Mouse (Mus musculus): ENCODE measurements around the gene Arap2.
"Not testable (repeated sequence)": the region's sequence is repeated elsewhere in the genome, so short reads cannot be mapped to it uniquely, and the experiment has no call there.

The Arap2 gene

GRCm38 (mm10) chr5:62739451-62740415, 26.2 kb downstream of the Arap2 start:
- DNase-seq: no peak

DNA sequence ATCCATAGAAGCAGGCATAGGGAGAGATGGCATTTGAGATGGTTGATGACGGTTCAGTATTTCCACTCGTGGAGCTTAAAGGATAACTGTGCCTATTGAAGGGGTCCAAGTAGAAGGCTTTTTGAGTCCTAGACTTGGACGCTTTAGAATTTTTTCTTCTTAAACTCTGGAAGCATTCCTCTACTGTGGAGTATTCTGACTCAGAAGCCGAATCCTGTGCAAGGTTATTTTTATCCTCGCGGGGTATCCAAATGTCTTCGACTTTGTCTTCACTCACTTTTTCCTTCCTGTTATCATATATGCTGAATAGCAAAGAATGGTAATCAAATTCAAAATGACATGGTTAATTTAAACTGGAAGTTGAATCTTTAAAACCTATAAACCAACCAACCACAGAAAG, 35.4 kb downstream of the Arap2 start:
- not testable (repeated sequence) for DNase-seq

DNA sequence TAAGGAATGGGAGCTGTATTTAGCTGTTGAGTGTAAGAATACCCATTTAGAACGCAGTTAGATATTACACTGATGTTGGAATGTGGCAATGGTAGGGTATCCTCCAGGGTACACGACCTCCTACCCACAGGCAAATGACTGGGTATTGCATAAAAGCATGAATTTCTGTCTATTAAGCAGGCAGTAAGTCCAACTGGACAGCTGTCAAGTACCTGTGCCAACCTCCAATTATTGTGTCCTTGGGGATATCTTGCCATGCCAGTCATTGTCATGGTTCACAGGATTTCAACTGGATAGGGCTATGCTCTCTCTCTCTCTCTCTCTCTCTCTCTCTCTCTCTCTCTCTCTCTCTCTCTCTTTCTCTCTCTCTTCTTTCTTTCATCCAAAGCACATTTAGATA, 40.4 kb downstream of the Arap2 start:
- DNase-seq: no peak

DNA sequence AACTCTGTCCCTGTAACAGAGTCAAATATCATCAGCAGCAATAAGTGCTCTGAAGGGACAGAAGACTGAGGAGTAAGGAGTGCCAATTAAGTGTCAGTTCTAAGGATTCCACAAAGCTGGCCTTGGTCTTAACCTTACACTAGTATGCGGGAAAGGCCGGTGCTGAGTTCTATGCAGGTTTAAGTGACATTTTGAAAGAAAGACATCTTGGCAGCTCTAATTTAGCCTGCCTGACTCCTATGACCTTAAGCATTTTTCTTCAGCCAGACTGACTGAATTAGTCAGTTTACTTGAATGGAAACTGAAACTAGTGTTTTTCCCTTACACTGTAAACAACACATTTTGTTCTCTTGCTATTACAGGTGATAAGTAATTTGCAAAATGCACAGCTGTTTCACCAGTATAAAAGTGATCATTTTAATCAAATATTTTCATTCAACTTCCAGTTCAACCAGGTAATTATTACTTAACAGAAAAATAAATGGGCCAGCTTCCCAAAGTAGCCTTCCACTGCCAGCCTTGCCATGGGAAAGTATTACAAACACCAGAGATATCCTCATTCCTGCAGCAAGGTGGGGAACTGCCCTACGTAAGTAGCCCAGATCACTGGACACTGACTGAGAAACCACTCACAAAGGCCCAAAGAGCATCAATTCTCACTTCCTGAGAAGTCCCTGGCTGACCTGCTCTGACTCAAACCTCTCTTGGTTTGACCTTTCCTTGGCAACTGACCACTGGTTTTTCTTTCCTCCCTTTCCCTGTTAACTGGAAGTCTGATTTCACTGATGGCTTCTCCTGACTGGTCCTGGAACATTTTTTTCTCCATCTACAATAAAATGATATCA, 42.5 kb downstream of the Arap2 start:
- DNase-seq: no peak

GRCm38 (mm10) chr5:62716468-62716867, 49.5 kb downstream of the Arap2 start:
- DNase-seq: no peak

DNA sequence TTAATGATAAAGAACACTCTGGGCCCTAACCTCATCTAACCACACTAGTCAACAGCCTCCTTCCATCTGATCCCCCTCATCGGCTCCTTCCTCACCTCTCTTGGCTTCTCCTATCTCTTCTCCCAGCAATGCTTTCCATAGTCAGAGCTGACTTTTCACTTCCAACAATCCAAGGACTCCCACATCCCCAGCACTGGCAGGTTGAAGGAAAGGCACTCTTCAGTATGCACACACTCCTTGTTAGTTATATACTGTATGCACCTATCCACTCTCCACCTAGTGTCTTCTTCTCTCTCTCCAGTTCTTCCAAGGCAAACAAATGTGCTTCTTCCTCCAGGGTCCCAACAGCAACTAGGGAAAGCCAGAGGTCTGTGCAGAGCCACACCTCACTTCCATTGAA, 50.0 kb downstream of the Arap2 start:
- DNase-seq: no peak

DNA sequence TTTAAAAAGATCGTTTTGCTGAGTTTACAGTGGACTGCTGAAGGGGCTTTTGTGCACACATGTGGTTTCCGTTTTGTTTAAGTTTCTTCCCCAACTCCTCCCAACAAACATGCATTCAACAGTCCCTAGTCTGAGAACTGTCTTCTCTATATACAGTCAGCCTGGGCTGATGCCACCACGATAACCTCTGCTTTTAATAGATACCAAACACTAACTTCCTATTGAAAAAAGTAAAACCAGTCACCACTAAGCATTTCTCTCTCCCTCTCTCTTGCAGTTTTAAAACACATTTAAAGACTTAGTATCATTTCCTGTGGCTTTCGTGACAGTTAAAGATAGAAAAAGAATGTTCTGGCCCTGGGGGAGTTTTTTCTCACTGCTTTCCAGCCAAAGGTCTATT, 50.5 kb downstream of the Arap2 start:
- peak; percentile 10 for DNase-seq

DNA sequence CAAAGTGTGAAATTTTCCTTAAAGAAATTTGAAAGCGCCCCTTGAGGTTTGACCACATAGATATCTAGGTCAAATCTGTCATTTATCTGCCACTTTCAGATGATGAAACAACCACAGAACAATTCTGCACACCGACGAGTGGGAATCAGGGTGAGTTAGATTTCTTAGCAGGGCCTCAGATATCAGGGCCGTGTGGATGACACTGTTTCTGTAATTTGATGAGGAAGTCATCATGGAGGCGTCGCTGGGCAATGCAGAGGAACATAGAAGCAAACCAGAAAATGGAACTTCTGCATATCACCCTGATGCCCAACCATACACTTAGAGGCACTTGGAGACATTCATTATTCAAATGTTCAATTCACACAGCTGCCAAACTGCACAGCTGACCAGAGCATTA, 55.0 kb downstream of the Arap2 start:
- DNase-seq: no peak

- DNase-seq: no peak
Observed at GRCm38 (mm10) chr5:62706900-62707299, 59.1 kb downstream of the Arap2 start.

DNA sequence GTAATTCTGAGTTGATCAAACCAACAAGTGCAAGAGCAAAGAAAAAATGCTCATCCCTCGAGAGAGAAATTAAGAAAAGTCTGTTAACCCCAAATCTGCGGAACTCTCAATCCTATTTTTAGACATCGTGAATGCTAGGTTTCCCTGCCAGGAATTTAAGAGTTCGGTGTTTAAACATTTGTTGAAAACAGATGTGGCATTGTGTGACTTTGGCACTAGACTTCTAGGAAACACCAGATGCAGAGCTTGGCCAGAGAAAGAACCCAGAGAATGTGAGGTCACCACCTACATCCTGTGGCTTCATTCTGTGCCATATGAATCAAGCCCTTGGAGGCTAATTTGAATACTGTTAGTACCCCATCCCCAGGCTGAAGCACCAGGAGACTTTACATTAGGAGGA, 76.0 kb downstream of the Arap2 start:
- DNase-seq: no peak

DNA sequence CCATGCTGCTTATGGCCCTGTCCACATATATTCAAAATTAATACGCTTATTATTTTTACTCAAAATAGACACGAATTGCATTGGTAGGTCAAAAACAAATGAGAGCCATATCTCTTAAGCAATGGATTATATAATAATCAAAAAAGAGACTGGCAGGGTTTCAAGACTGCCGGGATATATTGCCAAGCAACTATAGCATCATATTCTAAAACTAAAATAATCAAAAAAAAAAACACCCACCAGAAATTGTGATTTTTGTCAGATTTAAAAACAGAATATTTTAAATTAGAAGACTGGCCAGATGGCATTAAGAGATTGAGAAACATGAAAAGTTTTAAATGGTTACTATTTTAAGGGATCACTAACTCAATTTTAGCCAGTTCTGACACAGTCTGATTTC, 82.2 kb downstream of the Arap2 start:
- no peak for DNase-seq

DNA sequence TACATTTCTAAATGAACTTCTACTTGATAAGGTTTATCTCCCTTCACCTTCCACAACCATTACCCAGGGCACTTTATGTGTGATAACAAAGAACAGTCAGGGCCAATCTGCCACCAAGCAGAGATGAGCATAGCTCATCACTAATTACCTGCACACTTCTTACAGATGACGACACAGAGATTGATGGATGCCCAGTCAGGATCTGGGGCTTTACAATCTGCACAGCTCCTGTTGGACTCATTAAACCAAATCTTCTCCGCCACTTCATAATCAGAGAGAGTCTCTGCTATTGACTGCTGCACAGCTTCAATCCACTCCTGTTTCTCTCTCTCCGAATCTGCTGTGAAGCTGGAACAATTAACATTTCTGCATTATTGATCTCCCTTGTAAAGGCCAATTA, 82.8 kb downstream of the Arap2 start:
- no peak for DNase-seq

DNA sequence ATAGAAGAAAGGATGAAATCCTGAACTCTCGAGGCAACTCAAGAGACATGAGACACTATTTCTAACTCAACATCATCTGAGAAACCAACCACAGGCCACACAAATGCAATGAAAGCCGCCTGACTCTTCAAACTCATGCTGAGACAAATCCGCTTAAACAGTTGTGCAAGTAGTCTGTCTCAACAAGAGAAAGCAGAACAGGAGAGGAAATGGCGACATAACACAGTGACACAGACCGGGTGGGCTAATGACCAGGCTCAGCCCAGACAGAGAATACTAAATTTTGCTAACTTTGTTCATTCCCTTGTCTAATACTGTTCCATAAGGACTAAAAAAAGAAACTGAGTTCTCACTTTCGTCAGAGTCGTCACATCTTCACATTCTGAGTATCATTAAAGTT, 88.6 kb downstream of the Arap2 start:
- no peak for DNase-seq

DNA sequence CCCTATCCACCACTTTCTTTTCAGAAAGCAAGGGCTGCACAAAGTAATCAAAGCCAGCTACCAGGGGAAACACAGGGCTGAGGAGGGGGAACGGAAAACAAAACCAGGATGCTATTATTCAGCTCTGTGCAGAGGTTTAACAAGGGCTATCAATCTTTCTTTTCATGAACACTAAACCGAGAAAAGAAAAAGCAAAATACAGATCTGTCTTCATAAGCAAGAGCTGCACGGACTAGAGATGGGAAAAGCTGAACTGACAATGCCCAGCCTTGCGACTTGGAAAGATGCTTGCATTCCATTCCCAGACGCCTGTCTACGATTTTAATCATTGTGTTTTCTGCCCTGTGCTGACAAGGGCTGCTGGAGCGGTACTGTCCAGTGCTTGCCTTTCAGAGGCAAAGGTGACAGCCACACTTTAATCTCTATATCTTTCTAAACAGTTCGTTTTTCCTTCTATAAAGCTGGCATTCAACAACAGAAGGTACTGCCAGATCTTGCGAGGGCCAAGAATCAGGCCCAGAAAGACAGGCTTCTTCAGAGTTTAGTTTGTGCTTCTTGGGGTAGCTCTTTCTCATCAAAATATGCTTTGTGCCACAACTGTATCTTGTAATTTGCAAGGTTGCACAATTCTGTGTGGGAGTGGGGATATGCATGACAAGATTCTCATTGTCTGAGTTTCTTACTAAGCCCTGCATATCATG, 93.1 kb downstream of the Arap2 start:
- no peak for DNase-seq

GRCm38 (mm10) chr5:62665329-62665728, 100.6 kb downstream of the Arap2 start:
- DNase-seq: no peak

DNA sequence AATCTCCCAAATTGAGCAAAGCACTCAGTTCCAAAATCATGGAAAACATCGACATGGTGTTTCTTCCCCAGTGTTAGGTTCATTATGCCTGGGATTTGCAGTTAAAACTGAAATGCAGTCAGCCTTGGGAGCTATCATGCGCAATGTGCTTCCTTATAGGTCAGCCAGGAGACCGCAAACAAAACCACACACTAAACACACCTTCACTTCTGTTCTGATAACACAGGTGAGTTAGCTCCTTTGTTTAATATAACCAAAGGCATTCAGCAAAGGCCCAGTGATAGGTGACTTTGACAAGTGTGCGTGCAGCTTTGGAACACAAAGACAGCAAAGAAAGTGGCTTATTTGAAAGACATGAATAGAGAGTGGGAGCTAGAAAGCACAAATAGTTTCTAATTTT, 101.1 kb downstream of the Arap2 start:
- DNase-seq: no peak

DNA sequence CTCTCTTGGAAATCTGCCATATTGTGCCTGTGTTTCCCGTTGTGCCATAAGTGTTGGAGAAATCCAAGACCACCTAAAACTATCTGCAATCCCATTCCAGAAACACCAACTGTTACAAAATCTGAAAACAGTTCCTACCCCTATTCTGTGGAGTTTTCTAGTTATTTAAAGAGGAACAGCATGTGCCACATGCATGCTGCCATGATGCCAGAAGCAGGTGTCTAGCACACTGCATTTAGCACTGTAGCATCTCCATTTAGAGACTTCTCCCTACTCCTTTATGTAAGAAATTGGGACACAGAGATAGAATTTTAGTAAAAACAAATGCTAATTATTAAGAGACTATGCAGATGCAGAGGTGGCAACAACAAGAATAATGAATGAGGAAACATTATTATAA, 102.8 kb downstream of the Arap2 start:
- DNase-seq: no peak

GRCm38 (mm10) chr5:62653924-62654323, 112.0 kb downstream of the Arap2 start:
- no peak for DNase-seq

DNA sequence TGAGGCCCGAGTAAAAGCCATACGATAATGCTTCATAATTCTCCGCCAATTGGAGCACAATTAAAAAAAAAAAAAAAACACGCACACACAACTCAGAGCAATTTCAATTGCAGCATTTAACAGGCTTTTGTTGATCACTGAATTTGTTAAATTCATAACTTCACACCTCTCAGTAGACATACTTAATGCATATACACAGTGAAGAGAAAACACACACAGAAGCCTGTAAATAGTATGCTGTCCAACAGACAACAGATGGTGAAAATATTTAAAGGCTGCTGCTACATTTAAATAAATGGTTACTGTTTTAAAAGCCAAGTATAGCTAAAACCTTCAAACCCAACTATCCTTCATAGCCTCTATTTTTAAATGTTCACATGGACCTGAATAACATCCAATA, 123.6 kb downstream of the Arap2 start:
- no peak for DNase-seq

GRCm38 (mm10) chr5:62640501-62640900, 125.5 kb downstream of the Arap2 start:
- no peak for DNase-seq

- DNase-seq: no peak
Observed at GRCm38 (mm10) chr5:62636341-62636740, 129.6 kb downstream of the Arap2 start.

GRCm38 (mm10) chr5:62628901-62629300, 137.1 kb downstream of the Arap2 start:
- no peak for DNase-seq

DNA sequence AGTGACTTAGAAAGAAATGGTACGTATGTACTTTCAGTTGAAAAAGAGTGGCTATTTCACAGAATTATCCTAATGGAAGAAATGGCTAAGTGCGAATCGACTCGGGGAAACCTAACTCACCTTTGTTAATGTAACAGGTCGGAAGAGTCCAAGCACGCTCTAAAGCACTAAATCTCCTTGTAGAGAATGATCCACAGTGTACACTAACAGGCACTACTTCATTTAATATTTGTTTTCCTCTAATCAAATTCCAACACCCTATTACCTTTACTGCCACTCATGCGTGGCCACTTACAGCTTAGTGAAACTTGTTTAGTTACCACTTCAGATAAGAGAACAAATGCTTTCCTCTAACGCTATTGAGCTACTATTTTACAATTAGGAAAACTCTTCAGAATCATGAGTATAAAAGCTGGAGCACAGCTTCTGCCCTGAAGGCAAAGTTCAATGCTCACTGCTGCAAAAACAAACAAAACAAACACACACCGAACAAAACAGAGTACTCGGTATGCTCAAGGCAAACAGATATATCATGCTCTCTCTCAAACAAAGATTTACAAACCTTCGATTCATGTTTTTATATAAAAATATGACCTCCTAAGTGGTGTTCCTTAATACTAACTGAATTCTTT, 143.0 kb downstream of the Arap2 start:
- DNase-seq: no peak

Measured in thymus, postnatal 25 days (tissue).